Mouse (Mus musculus): ENCODE measurements around the gene Itgb7. TPM values are rescaled to one million over a fixed set of nuclear protein-coding genes. Genes with fewer than 3 reads are reported as not detected.
"Not testable (repeated sequence)": the region's sequence is repeated elsewhere in the genome, so short reads cannot be mapped to it uniquely, and the experiment has no call there.

The Itgb7 gene
- polyA plus RNA-seq, 2 experiments from 2014 or later = 511 to 537 TPM

- ATAC-seq = no peak
Observed at GRCm38 (mm10) chr15:102248131-102248811, 16.5 kb upstream of the Itgb7 start.

GRCm38 (mm10) chr15:102247252-102248130 is 15.7 kb upstream of the Itgb7 start:
- ATAC-seq = peak; percentile 2

- ATAC-seq = peak; percentile 24
Observed at GRCm38 (mm10) chr15:102246866-102247251, 15.1 kb upstream of the Itgb7 start.

GRCm38 (mm10) chr15:102245891-102246741 is 14.4 kb upstream of the Itgb7 start:
- peak; percentile 82 for ATAC-seq

- ATAC-seq = no peak
Observed at GRCm38 (mm10) chr15:102245461-102245881, 13.7 kb upstream of the Itgb7 start.

- no peak for ATAC-seq
Observed at GRCm38 (mm10) chr15:102244306-102245191, 12.8 kb upstream of the Itgb7 start.

- peak; percentile 8 for ATAC-seq
Observed at GRCm38 (mm10) chr15:102243229-102244190, 11.8 kb upstream of the Itgb7 start.

GRCm38 (mm10) chr15:102242404-102243228 is 10.9 kb upstream of the Itgb7 start:
- ATAC-seq = no peak

GRCm38 (mm10) chr15:102240607-102241006 is 8.9 kb upstream of the Itgb7 start:
- ATAC-seq = no peak

GRCm38 (mm10) chr15:102239851-102240250 is 8.1 kb upstream of the Itgb7 start:
- no peak for ATAC-seq

GRCm38 (mm10) chr15:102239260-102239590 is 7.5 kb upstream of the Itgb7 start:
- no peak for ATAC-seq

- ATAC-seq = no peak
Observed at GRCm38 (mm10) chr15:102238543-102239259, 7.0 kb upstream of the Itgb7 start.

GRCm38 (mm10) chr15:102235371-102236027 is 3.8 kb upstream of the Itgb7 start:
- no peak for ATAC-seq

- no peak for ATAC-seq
Observed at GRCm38 (mm10) chr15:102233896-102234295, 2.2 kb upstream of the Itgb7 start.

GRCm38 (mm10) chr15:102232764-102233163 is 1.0 kb upstream of the Itgb7 start:
- ATAC-seq = no peak

GRCm38 (mm10) chr15:102230408-102231321 is 1.1 kb downstream of the Itgb7 start:
- ATAC-seq = peak; percentile 72

GRCm38 (mm10) chr15:102225619-102226018 is 6.1 kb downstream of the Itgb7 start:
- not testable (repeated sequence) for ATAC-seq

All from activated CD4-positive, CD25-positive, alpha-beta regulatory T cell, adult 4 months (primary cell).